Mouse (Mus musculus) CD4-positive, CD25-positive, alpha-beta regulatory T cell (primary cell): Measurements from ENCODE around the gene Gpr89. TPM values are rescaled to one million over a fixed set of nuclear protein-coding genes. Genes with fewer than 3 reads are reported as not detected.

Source experiments
- polyA plus RNA-seq: library from polyadenylated mRNA; unstranded; fragments of 100-300 nt; shearing (Covaris generic); gene quantifications from one replicate; pipeline ENCODE4 v1.2.1, GENCODE M21; 2017

Gpr89 gene
- polyA plus RNA-seq = 23.0 TPM

DNA sequence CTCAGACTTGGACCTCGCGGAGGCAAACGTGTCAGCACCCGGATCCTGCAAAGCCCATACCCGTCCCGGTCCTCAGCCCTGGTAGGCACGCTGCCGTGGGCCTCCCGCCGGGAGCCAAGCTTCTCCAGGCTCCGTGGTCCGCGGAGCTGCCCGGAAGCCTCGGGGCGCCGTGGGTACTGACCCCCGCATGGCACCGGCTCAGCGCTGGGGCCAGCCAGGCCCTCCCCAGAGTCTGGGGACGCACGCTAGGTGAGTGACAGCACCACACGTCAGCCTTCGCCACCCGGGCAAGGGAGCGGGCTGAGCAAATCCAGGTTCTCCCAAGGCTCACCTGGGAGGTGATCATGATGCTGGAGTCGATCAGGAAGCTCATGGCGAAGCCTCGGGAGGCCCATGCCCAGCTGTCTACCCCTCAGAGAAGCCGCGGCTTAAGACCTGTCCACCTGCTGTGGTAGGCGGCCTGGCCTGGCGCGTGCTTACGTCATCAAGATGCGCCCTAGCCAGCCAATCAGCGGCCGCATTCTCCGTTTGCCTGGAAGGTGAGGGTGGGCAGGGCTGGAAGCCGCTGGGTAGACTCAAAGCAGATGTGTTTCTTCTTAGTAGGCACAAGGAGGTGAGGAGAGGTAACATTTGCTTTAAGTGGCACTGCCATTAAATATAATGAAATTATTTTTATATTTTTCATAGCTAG, at the start of gene Gpr89:
Gpr89 (minus strand) TSS at position 496 of the 691 bp plus-strand sequence.

DNA sequence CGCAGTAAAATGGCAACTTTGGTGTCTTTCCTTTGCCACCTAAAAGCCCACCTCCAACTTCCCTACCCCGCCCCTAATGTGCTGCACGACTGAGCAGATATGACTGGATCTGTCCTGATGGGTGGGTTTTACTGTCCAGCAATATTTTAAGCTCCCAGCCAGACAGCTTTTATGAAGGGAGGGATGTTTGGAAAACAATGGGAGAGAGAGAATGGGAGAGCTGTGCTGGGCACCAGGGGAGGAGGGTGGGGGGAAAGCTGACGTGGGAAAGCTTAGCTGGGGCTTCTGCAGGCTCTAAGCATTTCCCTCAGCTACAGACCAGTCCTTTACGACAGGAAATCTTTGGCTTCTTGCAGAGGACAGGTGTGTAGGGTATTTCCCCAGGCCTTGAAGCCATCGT, 20.8 kb upstream of the Gpr89 start, which contains the start of gene Gja8:
Gja8 (minus strand) TSS at position 101 of the 400 bp plus-strand sequence.

DNA sequence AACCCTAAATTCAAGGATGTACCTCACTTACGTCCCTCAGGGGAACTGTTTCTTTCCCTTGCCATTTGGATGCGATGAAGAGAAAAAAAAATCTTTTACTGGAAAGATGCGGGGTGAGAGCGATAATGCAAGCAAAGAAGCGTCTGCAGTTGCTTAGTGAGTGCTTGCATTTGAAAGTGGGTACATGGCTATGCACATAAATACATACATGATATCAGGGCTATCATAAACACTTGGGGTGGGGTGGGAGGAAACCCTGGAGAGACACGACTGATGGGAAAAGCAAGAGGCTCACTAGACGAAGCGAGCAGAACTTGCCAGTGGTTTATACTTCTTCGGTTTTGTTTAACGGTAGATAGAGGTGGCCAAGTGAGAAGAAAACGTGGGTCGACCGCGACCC, 753 bp downstream of the Gpr89 start, which contains the start of gene Gja5:
Gja5 (plus strand) TSS at position 301 of the 400 bp plus-strand sequence.

DNA sequence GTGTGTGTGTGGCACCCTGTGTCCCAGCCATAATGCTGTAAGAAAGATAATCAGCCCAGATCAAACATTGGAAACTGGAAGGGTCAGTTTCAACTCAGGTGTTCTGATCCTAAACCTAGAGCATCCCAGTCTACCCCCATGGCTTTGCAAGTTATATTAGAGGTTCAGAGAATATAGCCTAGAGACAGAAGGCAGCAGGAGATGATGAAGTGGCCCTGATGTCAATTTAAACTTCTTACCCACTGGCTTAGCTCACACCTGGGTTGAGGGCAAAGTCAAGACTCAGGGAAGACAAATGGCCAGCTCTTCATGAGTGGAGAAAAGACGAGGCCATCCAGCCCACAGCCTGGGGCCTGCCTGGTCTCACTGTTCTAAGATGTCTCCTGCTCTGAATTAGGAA, 76.2 kb downstream of the Gpr89 start, which contains the start of the genes Pdzk1 and Cd160:
Pdzk1 (plus strand) TSS at position 301 of the 400 bp plus-strand sequence.
Cd160 (minus strand) TSS at position 368 of the 400 bp plus-strand sequence.

Other genes with a start within 250 kb of the Gpr89 start
- gene Ankrd35, start 235.2 kb downstream of the Gpr89 start, polyA plus RNA-seq = not detected
- gene Pias3, start 209.0 kb downstream of the Gpr89 start, polyA plus RNA-seq = 25.1 TPM
- gene Nudt17, start 196.8 kb downstream of the Gpr89 start, polyA plus RNA-seq = 0.50 TPM
- gene Polr3c, start 177.7 kb downstream of the Gpr89 start, polyA plus RNA-seq = 72.2 TPM
- 120 TPM for gene Rnf115, start 177.7 kb downstream of the Gpr89 start, polyA plus RNA-seq
- not detected for gene Pdzk1, start 76.1 kb downstream of the Gpr89 start, polyA plus RNA-seq
- 22.4 TPM for gene Cd160, start 76.0 kb downstream of the Gpr89 start, polyA plus RNA-seq
- gene Gja5, start 653 bp downstream of the Gpr89 start, polyA plus RNA-seq = 0.31 TPM
- 0.04 TPM for gene Gja8, start 20.7 kb upstream of the Gpr89 start, polyA plus RNA-seq